Mouse (Mus musculus): ENCODE results near the gene Slc25a13.

The Slc25a13 gene

DNA sequence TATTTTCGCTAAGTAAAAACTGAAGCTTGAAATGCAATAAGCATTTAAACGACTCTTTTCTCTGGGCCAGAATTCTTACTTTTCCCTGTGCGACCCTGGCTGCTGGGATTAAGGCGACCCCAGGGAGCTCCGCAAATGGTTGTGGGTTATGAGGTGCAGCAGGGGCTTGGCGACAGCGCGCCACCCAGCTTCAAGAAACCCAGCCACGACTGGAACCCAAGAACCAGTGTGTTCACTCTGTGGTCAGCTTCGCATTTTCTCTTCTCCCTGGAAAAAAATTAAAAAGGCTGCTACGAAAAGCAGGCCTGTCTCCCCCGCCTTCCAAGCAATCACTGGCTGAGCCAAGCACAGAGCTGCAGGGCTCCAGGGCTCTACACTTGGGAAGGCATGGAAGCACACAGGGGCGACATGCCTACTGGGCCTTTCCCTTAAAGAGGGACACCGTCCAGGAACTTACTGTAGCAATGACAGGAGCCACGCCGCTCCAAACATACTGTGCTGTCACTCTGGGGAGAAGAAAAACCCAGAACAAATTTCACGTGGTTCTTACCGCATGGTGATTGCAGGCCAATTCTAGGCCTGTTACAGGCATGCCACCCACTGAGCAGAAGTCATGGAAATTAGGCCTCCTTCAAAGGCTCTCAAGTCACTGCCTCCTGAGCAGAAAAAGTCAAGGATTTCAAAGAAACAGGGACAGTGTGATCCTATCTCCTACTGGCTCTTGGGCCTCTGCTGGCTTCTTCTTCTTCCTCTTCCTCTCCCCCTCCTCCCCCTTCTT is 178.0 kb downstream of the Slc25a13 start:
- DNase-seq (ENCODE audit: low read depth, low spot score): no peak

- no peak for DNase-seq (ENCODE audit: low read depth, low spot score)
These were observed 189.3 kb downstream of the Slc25a13 start for GRCm38 (mm10) chr6:6027664-6028063.

- DNase-seq (ENCODE audit: low read depth, low spot score): no peak
These were observed 193.0 kb downstream of the Slc25a13 start for GRCm38 (mm10) chr6:6023976-6024375.

GRCm38 (mm10) chr6:6016931-6017330 is 200.0 kb downstream of the Slc25a13 start:
- DNase-seq (ENCODE audit: low read depth, low spot score): no peak

DNA sequence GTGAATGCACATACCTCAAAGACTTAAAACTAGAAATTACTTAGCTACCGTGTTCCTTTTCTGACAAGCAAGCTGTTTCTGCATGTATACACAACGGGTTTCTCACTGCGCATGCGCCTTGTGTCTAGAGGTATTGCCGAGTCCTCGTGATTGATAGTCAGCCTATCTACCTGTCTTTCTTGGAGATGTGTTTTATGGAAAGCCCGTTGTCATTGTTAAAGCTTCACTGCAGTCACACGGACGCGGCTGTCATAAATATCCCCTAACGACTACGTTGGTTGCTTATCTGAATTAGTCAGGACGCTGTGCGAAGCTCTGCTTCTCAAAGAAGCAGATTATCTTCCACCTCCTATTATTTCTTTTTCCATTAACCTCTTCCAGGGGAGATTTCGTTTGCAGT is 201.4 kb downstream of the Slc25a13 start:
- no peak for DNase-seq (ENCODE audit: low read depth, low spot score)

DNA sequence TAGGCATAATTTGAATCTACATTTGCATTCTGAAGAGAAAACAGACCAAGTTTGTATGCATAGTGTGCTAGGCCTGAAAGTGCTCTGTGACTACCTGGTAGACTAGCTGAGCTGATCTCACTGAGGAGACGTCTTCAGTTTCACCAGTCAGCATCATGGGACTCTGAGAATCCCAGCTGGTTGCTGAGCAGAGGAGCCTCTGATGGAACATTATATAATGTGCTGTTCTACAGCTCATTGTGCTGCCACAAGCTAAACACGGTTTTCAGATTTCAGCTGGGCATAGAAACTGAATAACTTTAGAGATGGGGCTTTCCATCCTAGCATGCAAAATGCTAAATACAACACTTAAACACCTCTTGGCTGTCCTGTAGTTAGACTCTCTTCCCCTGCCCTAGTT is 205.6 kb downstream of the Slc25a13 start:
- DNase-seq (ENCODE audit: low read depth, low spot score): peak; percentile 35

GRCm38 (mm10) chr6:6005762-6006431 is 211.1 kb downstream of the Slc25a13 start:
- DNase-seq (ENCODE audit: low read depth, low spot score): no peak

GRCm38 (mm10) chr6:6004756-6005485 is 212.1 kb downstream of the Slc25a13 start:
- DNase-seq (ENCODE audit: low read depth, low spot score): no peak

DNA sequence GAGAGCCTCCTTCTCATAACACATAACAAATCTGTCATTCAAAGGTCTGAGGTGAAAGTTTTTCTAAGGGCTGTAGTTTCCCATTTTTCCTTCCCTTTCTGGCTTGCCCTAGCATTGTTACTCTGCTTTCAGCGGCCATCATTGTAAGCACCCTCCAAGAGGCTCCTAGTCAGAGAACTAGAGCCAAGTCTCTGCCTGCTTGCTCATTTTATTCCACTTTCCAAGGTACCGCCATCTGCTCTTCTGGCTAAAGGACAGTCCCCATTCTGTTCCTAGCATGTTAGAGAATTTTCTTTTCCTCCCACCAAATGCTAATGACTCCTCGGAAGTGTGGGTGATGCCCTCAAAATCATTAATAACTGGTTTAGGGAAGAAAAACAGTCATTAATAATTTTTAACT is 214.9 kb downstream of the Slc25a13 start:
- DNase-seq (ENCODE audit: low read depth, low spot score): no peak

GRCm38 (mm10) chr6:5997535-5997934 is 219.4 kb downstream of the Slc25a13 start:
- peak; percentile 43 for DNase-seq (ENCODE audit: low read depth, low spot score)

GRCm38 (mm10) chr6:5993056-5993455 is 223.9 kb downstream of the Slc25a13 start:
- DNase-seq (ENCODE audit: low read depth, low spot score): no peak

- peak; percentile 73 for DNase-seq (ENCODE audit: low read depth, low spot score)
These were observed 224.9 kb downstream of the Slc25a13 start for GRCm38 (mm10) chr6:5991817-5992755.

DNA sequence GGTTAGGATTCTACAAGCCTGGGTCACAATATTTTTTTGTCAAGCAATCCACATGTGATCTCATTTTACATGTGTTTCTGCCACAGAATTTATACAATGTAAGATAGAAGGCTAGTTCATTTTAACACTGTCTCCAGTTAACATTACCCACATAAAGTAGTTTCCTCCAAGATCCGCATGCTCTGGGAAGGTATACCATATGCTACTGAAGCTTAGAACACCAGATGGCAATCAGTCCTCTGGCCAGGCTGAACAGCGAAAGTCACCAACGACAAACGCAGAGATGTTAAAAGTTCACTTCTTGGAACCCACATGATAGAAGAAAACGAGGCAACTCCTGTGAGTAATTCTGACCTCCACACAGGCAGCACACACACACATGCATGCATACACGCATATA is 225.7 kb downstream of the Slc25a13 start:
- no peak for DNase-seq (ENCODE audit: low read depth, low spot score)

Measured in telencephalon, adult 2 months (tissue).